Comparison of ENCODE assay signal across 8 mouse cellular contexts in the genomic region with DNA sequence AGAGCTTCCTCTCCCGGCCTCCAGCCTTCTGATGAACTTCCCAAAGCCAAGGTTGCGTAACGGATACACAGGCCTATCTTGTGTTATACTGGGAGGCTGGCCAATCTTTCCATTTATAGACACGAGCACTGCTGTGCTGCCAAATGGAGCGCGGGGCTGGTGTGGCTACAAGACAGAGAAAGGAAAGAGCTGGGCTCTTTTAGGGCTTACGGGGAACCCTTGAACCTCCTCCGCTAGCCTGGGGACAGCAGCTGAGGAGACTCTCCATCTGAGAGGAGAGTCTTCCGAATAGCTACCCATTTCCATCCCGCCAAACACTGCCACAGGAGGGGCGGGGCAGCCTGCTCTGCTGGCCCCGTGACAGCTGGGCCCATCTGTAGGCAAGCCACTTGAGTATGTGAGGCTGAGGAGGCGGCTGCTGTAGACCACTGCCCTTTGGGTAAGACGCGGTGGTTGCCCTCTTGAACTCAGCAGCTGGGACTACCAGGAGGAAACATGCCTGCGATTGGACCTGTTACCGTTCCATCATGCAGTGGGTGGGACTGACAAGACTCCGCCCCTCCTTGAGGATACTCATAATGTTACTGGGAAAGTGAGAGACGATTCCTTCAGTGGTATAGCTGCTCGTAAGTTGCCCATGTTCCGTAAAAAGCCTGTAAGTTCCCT. TPM values are rescaled to one million over a fixed set of nuclear protein-coding genes. Genes with fewer than 3 reads are reported as not detected.
DNase-seq lines count a peak whose midpoint lies in the region; ATAC-seq lines count a peak whose summit lies in the region.

No protein-coding gene starts in this region.

- no peaks in the 10 kb centered on the region for H3K27me3 ChIP-seq in lung, embryonic 15.5 days

- intact Hi-C loops in heart, postnatal 36 days (cut with DNase I) = loop anchor here (5.0 kb wide), 1 partner anchor 203 kb away; no protein-coding TSS in a partner anchor

- peak; percentile 91 for ATAC-seq in cerebellum, adult (ENCODE audit: insufficient number of reproducible peaks, low FRiP score, low TSS enrichment)
- ATAC-seq in frontal cortex, adult (ENCODE audit: low TSS enrichment) = peak; percentile 92
- peak; percentile 94 for ATAC-seq in lung, embryonic 15.5 days (ENCODE audit: borderline replicate concordance, extremely low read depth, low FRiP score, low TSS enrichment)

- peaks cover 45% of the 10 kb centered on the region for H3K4me1 ChIP-seq in lung, embryonic 15.5 days

- H3K9ac ChIP-seq in lung, embryonic 15.5 days = no peak overlapping the region

- WGBS in lung, embryonic 15.5 days = 24% methylated on average over 21 of the region's 21 CpGs

- DNase-seq in MEL-GATA-1-ER (ENCODE audit: extremely low read depth, low read depth) = peak; percentile 75
- peak; percentile 87 to 93 for DNase-seq in heart, postnatal 36 days
- peak; percentile 71 to 81 for DNase-seq in layer of hippocampus, adult 8-10 months (ENCODE audit: low spot score in 2 of 2)
- DNase-seq in ovary, postnatal 36 days (ENCODE audit: low spot score) = peak; percentile 76
- DNase-seq in urinary bladder, postnatal 10 days (ENCODE audit: low spot score) = peak; percentile 43

- H3K27ac ChIP-seq in lung, embryonic 15.5 days = peak overlapping the region; percentile 96

- H3K9me3 ChIP-seq in lung, embryonic 15.5 days = no peaks in the 10 kb centered on the region

- H3K4me2 ChIP-seq in lung, embryonic 15.5 days = peak overlapping the region; percentile 52

- no peaks in the 10 kb centered on the region for H3K36me3 ChIP-seq in lung, embryonic 15.5 days

- peak overlapping the region; percentile 22 for H3K4me3 ChIP-seq in lung, embryonic 15.5 days

RNA-seq across cellular contexts. Expression of gene Mgst2, which starts 48.7 kb away (rescaled TPM):
- 1 to 10 TPM in 1 of 2 experiments, not detected in 1; 1.3 TPM for total RNA-seq in heart, postnatal 36 days (2021)
- total RNA-seq in layer of hippocampus, adult 8-10 months (2022) = 1 to 10 TPM in 1 of 4 experiments, under 1 TPM in 1, not detected in 2; 0.61 to 1.4 TPM
- 2.8 and 3.2 TPM in 2 replicates for polyA plus RNA-seq in lung, embryonic 15.5 days (2015; fragmentation: Nextera tagmentation; extraction: Ambion mirVana)

Comparison
In these comparisons a context has a peak if more than half of its experiments do, and no peak if none do; other contexts are left out.
1. Peak in every context shown above with its lines: DNase-seq, ATAC-seq, H3K4me3 ChIP-seq and H3K27ac ChIP-seq.